Mouse (Mus musculus): ENCODE data around the gene Dlg2. TPM values are rescaled to one million over a fixed set of nuclear protein-coding genes. Genes with fewer than 3 reads are reported as not detected.

Dlg2 gene
- polyA plus RNA-seq, 1 experiment from 2014 or later: 0.87 TPM

DNA sequence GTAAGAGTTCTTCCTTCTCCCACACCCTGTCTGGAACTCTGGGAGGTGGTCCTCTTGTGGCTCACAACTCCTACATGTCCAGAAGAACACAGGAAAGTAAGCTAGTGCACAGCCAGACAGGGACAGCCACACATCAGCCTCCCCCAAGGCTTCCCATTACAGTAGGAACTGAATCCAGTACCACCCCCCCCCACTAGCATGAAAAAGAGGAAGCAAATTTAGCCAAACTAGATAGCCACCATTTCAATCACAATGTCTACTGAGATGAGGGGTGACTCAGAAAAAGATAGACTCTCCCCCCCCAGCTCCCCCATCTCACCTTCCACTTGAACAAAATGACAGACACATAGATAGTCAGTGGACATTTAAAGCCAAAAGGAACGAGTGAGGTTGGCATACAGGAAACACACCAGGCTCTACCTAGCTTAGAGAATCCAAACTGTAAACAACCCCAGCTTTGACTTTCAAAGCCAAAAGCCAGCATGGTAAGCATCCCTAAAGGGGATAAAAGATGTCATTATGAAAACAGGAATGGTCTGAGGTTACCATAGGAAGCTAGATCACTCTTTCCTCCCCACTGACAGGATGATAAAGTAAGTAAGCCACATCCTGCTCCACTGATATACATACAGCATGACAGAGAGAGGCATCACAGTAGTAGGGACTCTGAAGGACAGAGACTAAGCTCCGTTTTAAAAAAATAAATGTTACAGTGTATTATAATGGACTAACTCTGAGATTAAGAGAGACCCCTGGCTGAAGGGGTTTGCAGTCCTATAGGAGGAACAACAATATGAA is 1986.8 kb downstream of the Dlg2 start:
- no peaks in the 10 kb centered on the region for H3K36me3 ChIP-seq (ENCODE audit: insufficient read depth, low read length)
- WGBS: 62% methylated on average over 2 of the region's 2 CpGs
- no peak overlapping the region for H3K4me3 ChIP-seq (replicated peaks; ENCODE audit: low read depth, low read length)
- H3K9ac ChIP-seq (ENCODE audit: low read depth, low read length): no peak overlapping the region
- H3K9me3 ChIP-seq (replicated peaks; ENCODE audit: low read length): no peaks in the 10 kb centered on the region
- no peak for DNase-seq (ENCODE audit: low spot score)
- no peaks in the 10 kb centered on the region for H3K4me1 ChIP-seq (replicated peaks; ENCODE audit: insufficient read depth, low read length)
- no peak overlapping the region for H3K4me2 ChIP-seq (ENCODE audit: low read length)
- ATAC-seq (replicated peaks; ENCODE audit: low FRiP score, low read depth): no peak
- H3K27me3 ChIP-seq (ENCODE audit: insufficient read depth, low read length): no peaks in the 10 kb centered on the region
- TF ChIP-seq CTCF (IDR thresholded peaks at IDR 0.05; ENCODE audit: low read depth): no peak
- no peak overlapping the region for H3K27ac ChIP-seq

DNA sequence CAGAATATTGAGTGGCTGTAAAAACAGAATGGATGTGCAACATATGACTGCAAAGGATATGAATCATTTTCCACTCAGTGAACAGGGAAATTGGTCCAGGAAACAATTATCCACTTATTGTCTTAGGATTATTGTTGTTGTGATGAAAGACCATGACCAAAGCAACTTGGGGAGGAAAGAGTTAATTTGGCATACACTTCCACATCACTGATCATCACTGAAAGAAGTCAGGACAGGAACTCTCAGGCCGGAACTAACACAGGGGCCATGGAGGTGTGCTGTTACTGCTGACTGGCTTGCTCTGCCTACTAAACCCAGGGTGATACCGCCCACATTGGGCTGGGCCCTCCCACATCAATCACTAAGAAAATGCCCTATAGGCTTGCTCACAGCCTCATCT is 1987.8 kb downstream of the Dlg2 start:
- WGBS: 38% methylated on average over 2 of the region's 2 CpGs
- Histone ChIP-seq H3K9ac (ENCODE audit: low read depth, low read length) (no peak overlapping the region), H3K9me3 (replicated peaks; ENCODE audit: low read length) (no peaks in the 10 kb centered on the region), H3K4me3 (replicated peaks; ENCODE audit: low read depth, low read length) (no peak overlapping the region), H3K4me1 (replicated peaks; ENCODE audit: insufficient read depth, low read length) (no peaks in the 10 kb centered on the region), H3K27ac (no peak overlapping the region), H3K4me2 (ENCODE audit: low read length) (no peak overlapping the region), H3K36me3 (ENCODE audit: insufficient read depth, low read length) (no peaks in the 10 kb centered on the region), H3K27me3 (ENCODE audit: insufficient read depth, low read length) (no peaks in the 10 kb centered on the region)
- no peak for TF ChIP-seq CTCF (IDR thresholded peaks at IDR 0.05; ENCODE audit: low read depth)
- ATAC-seq (replicated peaks; ENCODE audit: low FRiP score, low read depth) (no peak), DNase-seq (ENCODE audit: low spot score) (no peak)

DNA sequence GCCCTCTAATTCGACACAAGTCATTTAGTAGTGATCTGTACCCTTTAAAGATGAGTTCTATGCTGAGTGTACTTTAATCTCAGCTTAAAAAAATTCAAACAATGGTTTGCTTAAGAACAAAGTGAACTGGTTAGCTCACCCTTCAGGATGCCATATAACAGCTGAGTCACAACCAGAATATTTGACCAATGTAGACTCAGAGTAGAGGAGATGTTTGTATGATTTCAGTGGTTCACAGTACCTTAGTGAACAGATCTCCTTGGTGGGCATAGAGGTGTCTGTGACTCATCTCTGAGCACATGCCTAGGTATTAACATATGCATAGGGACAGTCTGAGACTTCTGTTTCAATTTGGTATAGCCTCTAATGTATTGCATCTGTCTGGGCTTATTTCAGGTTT is 2002.7 kb downstream of the Dlg2 start:
- TF ChIP-seq CTCF (IDR thresholded peaks at IDR 0.05; ENCODE audit: low read depth): no peak
- Histone ChIP-seq H3K9ac (ENCODE audit: low read depth, low read length) (no peak overlapping the region), H3K27me3 (ENCODE audit: insufficient read depth, low read length) (no peaks in the 10 kb centered on the region), H3K36me3 (ENCODE audit: insufficient read depth, low read length) (no peaks in the 10 kb centered on the region), H3K4me2 (ENCODE audit: low read length) (no peak overlapping the region), H3K4me3 (replicated peaks; ENCODE audit: low read depth, low read length) (no peak overlapping the region), H3K27ac (no peak overlapping the region), H3K9me3 (replicated peaks; ENCODE audit: low read length) (no peaks in the 10 kb centered on the region), H3K4me1 (replicated peaks; ENCODE audit: insufficient read depth, low read length) (no peaks in the 10 kb centered on the region)
- no peak for ATAC-seq (replicated peaks; ENCODE audit: low FRiP score, low read depth)
- WGBS: 67% methylated on average over 1 of the region's 1 CpGs
- no peak for DNase-seq (ENCODE audit: low spot score)

DNA sequence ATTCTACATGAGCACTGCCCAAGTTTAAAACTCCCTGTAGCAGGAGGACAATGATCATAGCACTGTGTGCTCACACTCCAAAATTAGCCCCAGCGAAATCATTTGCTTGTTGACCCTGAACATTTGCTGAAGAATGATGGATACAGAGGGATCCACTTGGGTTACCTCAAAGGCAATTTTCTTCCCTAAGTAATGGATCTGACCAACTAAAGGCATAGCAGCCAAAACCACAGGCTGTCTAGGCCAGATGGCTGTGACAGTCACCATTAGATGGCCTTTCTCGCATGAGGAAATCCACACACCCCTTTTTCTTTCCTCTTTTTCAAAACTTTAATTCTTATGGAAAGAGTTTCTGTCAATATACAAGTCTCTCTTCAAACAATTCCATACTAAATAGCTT is 2003.3 kb downstream of the Dlg2 start:
- Histone ChIP-seq H3K4me1 (replicated peaks; ENCODE audit: insufficient read depth, low read length) (no peaks in the 10 kb centered on the region), H3K4me3 (replicated peaks; ENCODE audit: low read depth, low read length) (no peak overlapping the region), H3K9ac (ENCODE audit: low read depth, low read length) (no peak overlapping the region), H3K36me3 (ENCODE audit: insufficient read depth, low read length) (no peaks in the 10 kb centered on the region), H3K9me3 (replicated peaks; ENCODE audit: low read length) (no peaks in the 10 kb centered on the region), H3K27ac (no peak overlapping the region), H3K4me2 (ENCODE audit: low read length) (no peak overlapping the region), H3K27me3 (ENCODE audit: insufficient read depth, low read length) (no peaks in the 10 kb centered on the region)
- DNase-seq (ENCODE audit: low spot score) (no peak), ATAC-seq (replicated peaks; ENCODE audit: low FRiP score, low read depth) (no peak)
- TF ChIP-seq CTCF (IDR thresholded peaks at IDR 0.05; ENCODE audit: low read depth): no peak
- WGBS: 84% methylated on average over 2 of the region's 2 CpGs

DNA sequence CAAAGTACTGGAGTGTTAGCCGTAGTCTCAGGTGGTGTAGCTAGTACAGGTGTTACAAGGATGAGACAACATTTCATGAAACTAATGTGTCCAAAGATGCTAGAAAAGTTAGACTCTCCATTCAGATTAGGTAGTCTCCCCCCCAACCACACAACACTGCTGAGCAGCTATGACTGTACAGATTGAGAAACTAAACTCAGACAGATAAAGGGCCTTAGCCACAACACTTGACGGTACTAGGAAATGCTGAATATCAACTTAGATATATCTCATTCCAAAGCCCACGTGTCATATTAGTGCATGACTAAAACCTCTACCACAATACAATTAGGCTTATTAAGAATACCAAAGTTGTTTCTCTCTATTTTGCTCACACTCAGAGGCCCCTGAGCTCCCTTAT is 2006.9 kb downstream of the Dlg2 start:
- Histone ChIP-seq H3K9me3 (replicated peaks; ENCODE audit: low read length) (no peaks in the 10 kb centered on the region), H3K36me3 (ENCODE audit: insufficient read depth, low read length) (no peaks in the 10 kb centered on the region), H3K4me3 (replicated peaks; ENCODE audit: low read depth, low read length) (no peak overlapping the region), H3K27ac (no peak overlapping the region), H3K27me3 (ENCODE audit: insufficient read depth, low read length) (no peaks in the 10 kb centered on the region), H3K9ac (ENCODE audit: low read depth, low read length) (no peak overlapping the region), H3K4me1 (replicated peaks; ENCODE audit: insufficient read depth, low read length) (no peaks in the 10 kb centered on the region), H3K4me2 (ENCODE audit: low read length) (no peak overlapping the region)
- WGBS: 86% methylated on average over 3 of the region's 3 CpGs
- ATAC-seq (replicated peaks; ENCODE audit: low FRiP score, low read depth) (no peak), DNase-seq (ENCODE audit: low spot score) (no peak)
- no peak for TF ChIP-seq CTCF (IDR thresholded peaks at IDR 0.05; ENCODE audit: low read depth)

DNA sequence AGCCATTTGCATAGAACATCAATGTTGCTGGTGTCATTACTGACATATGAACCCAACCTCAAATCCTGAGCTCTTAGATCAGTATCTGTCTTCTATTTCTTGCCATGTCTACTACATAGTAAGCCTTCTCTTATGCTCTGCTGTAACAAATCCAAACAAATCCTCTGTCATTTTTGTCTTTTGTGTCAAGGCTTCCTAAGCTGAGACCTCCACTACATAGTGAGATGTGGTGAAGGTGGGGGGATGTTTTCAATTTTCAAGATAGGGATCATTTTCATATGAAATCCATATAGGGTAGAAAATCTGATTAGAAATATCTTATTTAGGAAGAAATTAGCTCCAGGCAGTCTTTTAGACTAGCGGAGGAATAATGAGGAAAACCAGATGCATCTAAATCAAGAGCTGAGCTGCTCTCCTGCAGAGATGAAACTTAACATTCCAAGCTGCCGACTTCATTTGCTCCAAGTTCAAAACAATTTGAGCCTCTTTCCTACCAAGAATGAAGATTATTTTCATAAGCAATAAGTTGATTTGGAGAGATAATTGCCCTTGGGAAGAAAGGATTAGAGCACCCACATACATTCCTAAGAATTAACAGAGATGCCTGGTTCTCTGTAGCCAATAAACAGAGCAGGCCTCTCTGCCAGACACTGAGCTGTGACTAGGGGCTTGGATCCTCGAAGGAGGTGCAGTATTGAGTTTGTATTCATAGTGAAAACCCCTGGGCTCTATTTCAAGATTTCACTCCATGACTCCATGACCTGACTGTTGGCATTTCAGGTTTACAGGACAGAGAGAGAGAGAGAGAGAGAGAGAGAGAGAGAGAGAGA is 2009.6 kb downstream of the Dlg2 start:
- Histone ChIP-seq H3K4me1 (replicated peaks; ENCODE audit: insufficient read depth, low read length) (no peaks in the 10 kb centered on the region), H3K9me3 (replicated peaks; ENCODE audit: low read length) (no peaks in the 10 kb centered on the region), H3K9ac (ENCODE audit: low read depth, low read length) (no peak overlapping the region), H3K4me2 (ENCODE audit: low read length) (no peak overlapping the region), H3K4me3 (replicated peaks; ENCODE audit: low read depth, low read length) (no peak overlapping the region), H3K36me3 (ENCODE audit: insufficient read depth, low read length) (no peaks in the 10 kb centered on the region), H3K27ac (no peak overlapping the region), H3K27me3 (ENCODE audit: insufficient read depth, low read length) (no peaks in the 10 kb centered on the region)
- 49% methylated on average over 3 of the region's 3 CpGs for WGBS
- no peak for TF ChIP-seq CTCF (IDR thresholded peaks at IDR 0.05; ENCODE audit: low read depth)
- no peak for ATAC-seq (replicated peaks; ENCODE audit: low FRiP score, low read depth)
- DNase-seq (ENCODE audit: low spot score): peak; percentile 24
